Mouse (Mus musculus): ENCODE measurements around the gene Scd3. TPM values are rescaled to one million over a fixed set of nuclear protein-coding genes. Genes with fewer than 3 reads are reported as not detected.
"Not testable (repeated sequence)": the region's sequence is repeated elsewhere in the genome, so short reads cannot be mapped to it uniquely, and the experiment has no call there.

The Scd3 gene
- polyA plus RNA-seq, 1 experiment from 2014 or later = 0.05 TPM

GRCm38 (mm10) chr19:44231608-44232151 lies 28.6 kb downstream of the Scd3 start:
- ChIA-PET CTCF (no interaction called here), POLR2A (no interaction called here)
- in situ Hi-C loops (cut with MboI; ENCODE audit: low pct_unique_long_range_greater_than_20kb) = no loop called here
- no peak for ATAC-seq
- H3K27me3 ChIP-seq = peaks cover 76% of the 10 kb centered on the region
- no peak for TF ChIP-seq CTCF (IDR thresholded peaks at IDR 0.05)
- no peak for DNase-seq (ENCODE audit: low read depth, low spot score)

GRCm38 (mm10) chr19:44237471-44238006 lies 34.5 kb downstream of the Scd3 start:
- ChIA-PET POLR2A (no interaction called here), CTCF (no interaction called here)
- peaks cover 37% of the 10 kb centered on the region for H3K27me3 ChIP-seq
- DNase-seq (ENCODE audit: low read depth, low spot score) = no peak
- in situ Hi-C loops (cut with MboI; ENCODE audit: low pct_unique_long_range_greater_than_20kb) = no loop called here
- no peak for TF ChIP-seq CTCF (IDR thresholded peaks at IDR 0.05)
- ATAC-seq = no peak

GRCm38 (mm10) chr19:44238906-44239305 lies 35.8 kb downstream of the Scd3 start:
- ChIA-PET CTCF (interaction anchor here (0.8 to 1.7 kb wide), 3 partner anchors 13 to 63 kb away, joined by 3 to 5 read pairs (median 3); partner anchors contain the start of gene Scd2), POLR2A (interaction anchor here (0.9 to 1.5 kb wide), 2 partner anchors 9 to 13 kb away, joined by 3 read pairs; no protein-coding TSS in a partner anchor)
- ATAC-seq (no peak), DNase-seq (ENCODE audit: low read depth, low spot score) (no peak)
- TF ChIP-seq CTCF (IDR thresholded peaks at IDR 0.05) = no peak
- H3K27me3 ChIP-seq = peaks cover 29% of the 10 kb centered on the region
- in situ Hi-C loops (cut with MboI; ENCODE audit: low pct_unique_long_range_greater_than_20kb) = no loop called here

- CTCF ChIA-PET = interaction anchor here (0.7 to 4.5 kb wide), 11 partner anchors 9 to 174 kb away, joined by 3 to 21 read pairs (median 3); partner anchors contain the start of gene Scd2
- ATAC-seq = no peak
- in situ Hi-C loops (cut with MboI; ENCODE audit: low pct_unique_long_range_greater_than_20kb) = loop anchor here (5.0 kb wide), 2 partner anchors 52 to 172 kb away; no protein-coding TSS in a partner anchor
- DNase-seq (ENCODE audit: low read depth, low spot score) = no peak
- H3K27me3 ChIP-seq = no peaks in the 10 kb centered on the region
- POLR2A ChIA-PET = interaction anchor here (0.6 to 1.3 kb wide), 3 partner anchors 48 to 267 kb away, joined by 3 to 7 read pairs (median 3); no protein-coding TSS in a partner anchor
- peak; percentile 72 for TF ChIP-seq CTCF (IDR thresholded peaks at IDR 0.05)
Measured at GRCm38 (mm10) chr19:44245761-44246171, 42.7 kb downstream of the Scd3 start.

GRCm38 (mm10) chr19:44246341-44246911 lies 43.4 kb downstream of the Scd3 start:
- in situ Hi-C loops (cut with MboI; ENCODE audit: low pct_unique_long_range_greater_than_20kb) = loop anchor here (5.0 kb wide), 2 partner anchors 51 to 171 kb away; no protein-coding TSS in a partner anchor
- no peak for ATAC-seq

GRCm38 (mm10) chr19:44247281-44248080 lies 44.4 kb downstream of the Scd3 start:
- DNase-seq (ENCODE audit: low read depth, low spot score) (no peak), ATAC-seq (no peak)
- ChIA-PET POLR2A (interaction anchor here (0.6 to 0.8 kb wide), 2 partner anchors 21 to 50 kb away, joined by 3 read pairs; no protein-coding TSS in a partner anchor), CTCF (interaction anchor here (4.5 kb wide), 1 partner anchor 47 kb away, joined by 21 read pairs; the partner anchor contains the start of gene Scd2)
- in situ Hi-C loops (cut with MboI; ENCODE audit: low pct_unique_long_range_greater_than_20kb) = loop anchor here (5.0 kb wide), 2 partner anchors 50 to 170 kb away; no protein-coding TSS in a partner anchor
- H3K27me3 ChIP-seq = no peaks in the 10 kb centered on the region
- no peak for TF ChIP-seq CTCF (IDR thresholded peaks at IDR 0.05)

More at GRCm38 (mm10) chr19:44246341-44246911, 43.4 kb downstream of the Scd3 start:
- H3K27me3 ChIP-seq = no peaks in the 10 kb centered on the region
- no peak for TF ChIP-seq CTCF (IDR thresholded peaks at IDR 0.05)
- POLR2A ChIA-PET = interaction anchor here (0.8 kb wide), 1 partner anchor 22 kb away, joined by 3 read pairs; no protein-coding TSS in a partner anchor
- DNase-seq (ENCODE audit: low read depth, low spot score) = no peak
- CTCF ChIA-PET = interaction anchor here (1.2 to 4.5 kb wide), 3 partner anchors 9 to 102 kb away, joined by 3 to 21 read pairs (median 8); partner anchors contain the start of gene Scd2

GRCm38 (mm10) chr19:44248081-44248853 lies 45.2 kb downstream of the Scd3 start:
- in situ Hi-C loops (cut with MboI; ENCODE audit: low pct_unique_long_range_greater_than_20kb) = loop anchor here (5.0 kb wide), 2 partner anchors 49 to 169 kb away; no protein-coding TSS in a partner anchor
- POLR2A ChIA-PET = no interaction called here
- CTCF ChIA-PET = no interaction called here
- H3K27me3 ChIP-seq = no peaks in the 10 kb centered on the region
- ATAC-seq (peak; percentile 87), DNase-seq (ENCODE audit: low read depth, low spot score) (no peak)
- no peak for TF ChIP-seq CTCF (IDR thresholded peaks at IDR 0.05)

GRCm38 (mm10) chr19:44248854-44249351 lies 45.8 kb downstream of the Scd3 start:
- ChIA-PET POLR2A (interaction anchor here (0.6 kb wide), 1 partner anchor 106 kb away, joined by 4 read pairs; no protein-coding TSS in a partner anchor), CTCF (interaction anchor here (1.3 to 1.8 kb wide), 2 partner anchors 41 to 46 kb away, joined by 3 read pairs; no protein-coding TSS in a partner anchor)
- no peaks in the 10 kb centered on the region for H3K27me3 ChIP-seq
- TF ChIP-seq CTCF (IDR thresholded peaks at IDR 0.05) = no peak
- DNase-seq (ENCODE audit: low read depth, low spot score) (no peak), ATAC-seq (no peak)
- in situ Hi-C loops (cut with MboI; ENCODE audit: low pct_unique_long_range_greater_than_20kb) = loop anchor here (5.0 kb wide), 2 partner anchors 48 to 168 kb away; no protein-coding TSS in a partner anchor

- DNase-seq (ENCODE audit: low read depth, low spot score); H3K27me3 ChIP-seq; in situ Hi-C loops (cut with MboI; ENCODE audit: low pct_unique_long_range_greater_than_20kb); ATAC-seq; POLR2A ChIA-PET: not testable (repeated sequence)
- CTCF ChIA-PET = interaction anchor here (1.0 kb wide), 1 partner anchor 12 kb away, joined by 3 read pairs; no protein-coding TSS in a partner anchor
Measured at GRCm38 (mm10) chr19:44251138-44251537, 48.1 kb downstream of the Scd3 start.
